Mouse (Mus musculus) G1E (cell line): Measurements from ENCODE around the gene Carns1.

Experiments used
- CTCF ChIP-seq: IDR thresholded peaks from 2 replicates; pipeline ENCODE4 v1.5.1; 2012; ENCODE audit warnings: low read depth, low read length, inconsistent platforms, mixed read lengths
- GATA1 ChIP-seq: IDR thresholded peaks from 2 replicates; pipeline ENCODE4 v1.6.1; 2012; ENCODE audit warnings: borderline replicate concordance, low read length, inconsistent platforms, mixed read lengths
- POLR2AphosphoS5 ChIP-seq: IDR thresholded peaks from 2 replicates; pipeline ENCODE4 v1.6.1; 2012; ENCODE audit warnings: low read depth, low read length, inconsistent platforms; ENCODE audit not compliant: insufficient replicate concordance
- TAL1 ChIP-seq: conservative IDR thresholded peaks from 2 replicates; pipeline ENCODE4 v1.6.1; 2012; ENCODE audit warnings: low read depth, low read length, inconsistent platforms, mixed read lengths

- TF ChIP-seq CTCF (no peak), GATA1 (no peak), POLR2AphosphoS5 (no peak), TAL1 (no peak)
Observed at GRCm38 (mm10) chr19:4144550-4145498, 30.5 kb downstream of the Carns1 start.
